Mouse (Mus musculus): ENCODE measurements around the gene Slc44a1.

- TF ChIP-seq CTCF (IDR thresholded peaks at IDR 0.05; ENCODE audit: extremely low read depth, insufficient read depth, low read length) (no peak), POLR2A (IDR thresholded peaks at IDR 0.05; ENCODE audit: extremely low read depth, insufficient read depth, low read length) (no peak)
Measured at GRCm38 (mm10) chr4:53398561-53398960, 41.7 kb upstream of the Slc44a1 start.
